Mouse (Mus musculus) skeletal muscle tissue, adult 2 months (tissue): Measurements from ENCODE around the gene Lrrc29.
"Not testable (repeated sequence)": the region's sequence is repeated elsewhere in the genome, so short reads cannot be mapped to it uniquely, and the experiment has no call there.

Source experiments
- DNase-seq: peaks from one replicate; pipeline ENCODE4 v3.0.0-alpha.2; 2012; ENCODE audit warnings: low read depth, low spot score

Lrrc29 gene

DNA sequence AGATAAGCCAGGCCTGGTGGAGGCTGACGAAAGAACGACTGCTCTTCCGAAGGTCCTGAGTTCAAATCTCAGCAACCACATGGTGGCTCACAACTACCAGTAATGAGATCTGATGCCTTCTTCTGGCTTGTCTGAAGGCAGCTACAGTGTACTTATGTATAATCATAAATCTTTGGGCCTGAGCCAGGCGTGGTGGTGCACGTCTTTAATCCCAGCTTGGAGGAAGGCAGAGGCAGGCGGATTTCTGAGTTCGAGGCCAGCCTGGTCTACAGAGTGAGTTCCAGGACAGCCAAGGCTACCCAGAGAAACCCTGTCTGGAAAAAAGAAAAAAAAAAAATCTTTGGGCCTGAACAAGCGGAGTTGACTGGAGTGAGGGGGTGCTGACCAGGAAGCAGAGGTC, 34.7 kb downstream of the Lrrc29 start:
- DNase-seq: not testable (repeated sequence)

DNA sequence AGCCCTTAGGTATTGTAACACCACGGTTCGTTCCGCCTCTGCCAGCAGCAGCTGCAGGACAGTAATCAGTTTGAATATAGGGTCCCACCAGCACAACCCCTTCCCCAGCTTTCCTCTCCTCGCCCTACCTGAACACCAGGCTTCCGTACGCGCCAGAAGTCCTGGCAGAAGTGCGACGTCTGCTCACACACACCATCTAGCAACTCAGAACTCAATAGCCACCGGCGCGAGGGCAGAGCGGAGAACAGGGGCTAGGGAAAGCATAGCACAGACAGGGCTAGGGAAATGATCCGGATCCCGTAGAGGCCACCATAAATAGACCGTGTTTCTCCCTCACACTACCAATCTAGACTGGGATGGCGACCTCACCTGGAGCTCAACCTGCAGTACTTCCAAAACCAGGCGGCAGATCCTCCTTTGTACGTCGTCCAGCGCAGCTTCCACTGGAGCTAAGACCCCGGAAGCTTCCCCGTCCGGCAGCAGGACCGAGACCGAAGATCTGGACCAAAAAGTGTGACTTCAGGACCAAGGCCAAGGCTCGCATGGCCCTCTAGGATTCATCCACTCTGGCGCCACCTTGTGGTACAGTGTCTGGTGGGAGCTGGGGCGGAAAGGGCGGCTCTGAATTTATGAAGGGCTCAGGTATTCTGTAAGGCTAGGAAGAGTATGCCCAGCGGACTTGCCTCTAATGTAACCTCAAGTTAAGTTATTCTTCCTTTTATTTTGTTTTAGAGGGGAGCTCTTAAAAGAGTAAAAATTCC, 35.3 kb downstream of the Lrrc29 start:
- peak; percentile 63 for DNase-seq

DNA sequence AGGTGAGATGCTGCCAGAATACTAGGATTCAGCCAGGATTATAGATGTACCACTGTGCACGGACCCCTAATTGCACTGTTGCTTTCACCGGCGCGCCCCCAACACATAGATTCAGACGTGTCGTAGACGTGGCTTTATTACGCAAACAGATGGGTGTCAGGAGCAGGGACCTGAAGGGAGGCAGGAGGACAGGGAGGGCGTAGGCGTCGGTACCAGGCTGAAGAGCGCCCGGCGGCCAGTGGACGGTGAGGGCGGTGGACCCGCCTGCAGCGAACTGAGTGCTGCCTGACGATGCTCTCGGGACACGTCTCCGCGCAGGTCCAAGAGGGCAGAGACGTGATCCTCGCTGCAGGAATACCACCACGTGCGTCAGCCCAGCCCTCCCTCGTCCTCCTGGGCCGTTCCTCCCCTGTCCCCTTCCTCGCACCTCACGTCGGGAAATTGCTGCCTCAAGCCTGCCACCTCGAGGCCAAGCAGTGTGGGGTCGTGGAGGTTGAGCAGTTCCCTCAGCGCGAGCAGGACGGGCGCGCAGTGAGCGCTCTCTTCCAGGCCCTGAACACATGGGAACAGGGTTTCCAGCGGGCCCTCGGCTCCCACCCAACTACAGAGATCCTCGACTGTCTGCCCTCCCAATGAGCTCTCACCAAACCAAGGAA, 36.1 kb downstream of the Lrrc29 start, which contains the start of gene 4931428F04Rik:
Gene 4931428F04Rik (minus strand): TSS at position 60 of the 656 bp plus-strand sequence.
- DNase-seq: no peak

DNA sequence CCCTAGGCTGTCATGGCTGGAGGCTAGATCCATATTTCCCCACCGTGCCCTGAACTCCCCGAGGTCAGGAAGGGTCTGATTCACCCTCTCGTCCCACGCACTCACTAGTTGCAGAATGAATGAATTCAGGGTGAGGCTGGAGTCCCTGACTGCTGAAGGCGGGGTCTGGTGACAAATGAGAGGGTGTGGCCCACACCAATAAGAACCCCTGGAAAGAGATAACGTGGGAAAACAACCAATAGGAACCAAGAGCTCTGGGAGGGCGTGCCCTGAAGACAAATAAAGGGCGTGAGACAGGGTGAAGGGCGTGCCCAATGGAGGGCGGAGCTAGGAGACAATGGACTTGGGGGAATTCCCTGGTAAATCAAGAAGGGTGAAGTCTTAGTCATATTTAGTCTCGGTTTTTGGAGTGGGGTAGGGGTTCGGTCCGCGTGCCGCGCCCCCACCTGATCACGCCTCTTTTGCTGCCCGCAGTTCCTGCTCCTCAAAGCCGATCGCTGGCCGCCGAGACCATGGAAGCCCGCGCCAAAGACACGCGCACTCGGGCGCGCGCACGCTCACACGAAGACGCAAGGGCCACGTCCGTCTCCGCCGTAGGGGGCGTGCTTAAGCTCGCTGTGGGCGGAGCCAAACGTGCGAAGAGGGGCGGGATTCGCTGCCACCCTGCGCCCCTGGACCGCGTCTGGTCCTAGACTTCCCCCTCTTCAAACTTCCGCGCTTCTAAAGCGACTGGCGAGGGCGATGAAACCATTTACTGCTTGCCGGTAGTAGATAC, 36.9 kb downstream of the Lrrc29 start:
- DNase-seq: peak; percentile 83

DNA sequence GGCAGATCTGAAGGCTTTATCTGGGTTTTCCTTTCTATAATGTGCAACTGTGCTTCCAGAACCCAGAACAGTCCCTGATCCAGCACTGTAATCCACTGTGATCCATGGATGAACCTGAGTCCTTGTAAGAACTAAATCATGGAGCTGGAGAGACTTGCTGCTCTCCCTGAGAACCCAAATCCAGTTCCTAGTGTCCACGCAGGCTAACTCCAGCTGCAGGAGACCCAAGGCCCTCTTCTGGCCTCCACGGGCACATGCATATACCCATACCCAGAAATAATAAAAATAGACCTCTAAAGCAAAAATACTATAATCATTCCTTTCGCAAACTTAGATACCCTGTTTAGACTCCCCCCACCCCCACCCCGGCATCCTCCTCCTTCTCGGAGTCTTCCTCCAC, 37.8 kb downstream of the Lrrc29 start:
- DNase-seq: no peak

GRCm38 (mm10) chr8:105286907-105287306, 39.2 kb downstream of the Lrrc29 start:
- DNase-seq: no peak

DNA sequence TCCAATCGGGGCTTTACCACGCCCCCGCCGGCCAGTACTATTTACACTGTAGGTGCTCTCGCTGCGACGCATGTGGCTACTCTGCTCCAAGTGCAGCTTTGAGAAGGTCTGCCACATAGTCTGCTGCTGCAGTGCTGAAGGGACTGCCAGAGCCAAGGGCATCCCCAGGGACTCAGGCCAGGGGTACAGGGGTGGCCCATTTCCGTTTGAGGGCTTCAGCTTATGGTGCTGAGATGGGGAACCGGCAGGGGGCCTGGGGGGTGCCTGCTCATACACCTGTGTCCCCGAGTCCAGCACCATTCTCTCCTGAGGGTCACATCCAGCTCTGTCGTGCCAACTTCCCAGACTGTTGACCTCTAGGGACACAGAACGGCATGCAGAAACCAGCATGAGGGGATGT, 40.6 kb downstream of the Lrrc29 start:
- no peak for DNase-seq

DNA sequence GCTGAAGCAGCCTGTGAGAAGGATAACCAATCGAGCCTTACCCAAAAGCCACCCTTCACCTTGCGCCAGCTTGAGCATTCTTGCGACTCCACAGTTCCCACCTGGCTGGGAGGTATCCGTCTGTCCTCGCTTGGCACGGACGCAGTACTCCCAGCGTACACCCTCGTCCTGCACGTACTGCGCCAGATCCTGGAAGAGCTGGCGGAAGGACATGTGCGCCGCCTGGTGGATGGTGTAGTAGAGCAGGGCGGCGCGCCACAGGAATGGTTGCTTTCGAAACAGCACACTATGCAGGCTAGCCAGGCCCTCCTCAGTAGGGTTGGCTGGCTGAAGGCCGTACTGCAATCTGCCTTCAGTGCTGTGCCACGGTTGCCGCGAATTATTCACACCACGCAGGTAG, 43.0 kb downstream of the Lrrc29 start:
- DNase-seq: no peak

GRCm38 (mm10) chr8:105282239-105282638, 43.8 kb downstream of the Lrrc29 start:
- no peak for DNase-seq

- DNase-seq: no peak
Observed at GRCm38 (mm10) chr8:105281821-105282220, 44.3 kb downstream of the Lrrc29 start.

DNA sequence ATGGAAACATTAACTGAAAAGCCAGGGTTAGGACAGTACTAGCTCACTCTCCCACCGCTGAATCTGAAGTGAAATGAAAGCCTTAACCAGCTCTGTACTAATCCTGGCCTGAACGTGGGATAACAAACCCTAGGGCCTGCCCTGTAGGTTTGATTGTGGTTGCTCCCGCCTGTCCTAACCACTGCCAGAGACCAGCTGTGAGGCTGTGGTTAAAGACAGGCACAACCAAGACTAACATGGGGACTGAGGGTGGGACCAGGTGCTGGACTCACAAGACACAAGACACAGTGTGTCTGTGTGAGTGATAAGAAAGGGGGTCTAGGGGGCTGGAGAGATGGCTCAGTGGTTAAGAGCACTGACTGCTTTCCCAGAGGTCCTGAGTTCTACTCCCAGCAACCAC, 45.5 kb downstream of the Lrrc29 start:
- no peak for DNase-seq

- DNase-seq: peak; percentile 89
Observed at GRCm38 (mm10) chr8:105278911-105279334, 47.2 kb downstream of the Lrrc29 start.

- DNase-seq: peak; percentile 62
Observed at GRCm38 (mm10) chr8:105276292-105277120, 49.6 kb downstream of the Lrrc29 start.

GRCm38 (mm10) chr8:105275840-105276239, 50.2 kb downstream of the Lrrc29 start, which contains the start of gene Nol3:
Gene Nol3, plus strand, starts transcription at chr8:105276140.
- no peak for DNase-seq

DNA sequence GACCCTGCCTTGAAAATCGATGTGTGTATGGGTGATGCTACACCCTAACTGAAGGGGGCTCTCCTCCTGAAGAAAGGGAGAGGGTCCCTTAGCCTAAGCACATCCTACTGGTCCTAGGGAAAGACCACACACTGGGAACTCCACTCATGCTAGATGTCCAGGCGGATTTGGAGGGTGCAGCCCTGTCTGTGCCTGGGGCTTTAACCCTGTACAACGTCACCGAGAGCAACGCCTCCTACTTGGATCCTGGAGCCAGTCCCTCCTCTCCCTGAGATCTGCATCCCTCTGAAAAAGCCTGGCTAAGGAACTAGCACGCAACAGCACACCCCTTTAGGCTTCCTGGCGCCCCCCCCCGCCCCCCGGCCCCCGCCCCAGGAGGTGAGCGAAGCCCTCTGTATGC, 50.7 kb downstream of the Lrrc29 start:
- DNase-seq: no peak

DNA sequence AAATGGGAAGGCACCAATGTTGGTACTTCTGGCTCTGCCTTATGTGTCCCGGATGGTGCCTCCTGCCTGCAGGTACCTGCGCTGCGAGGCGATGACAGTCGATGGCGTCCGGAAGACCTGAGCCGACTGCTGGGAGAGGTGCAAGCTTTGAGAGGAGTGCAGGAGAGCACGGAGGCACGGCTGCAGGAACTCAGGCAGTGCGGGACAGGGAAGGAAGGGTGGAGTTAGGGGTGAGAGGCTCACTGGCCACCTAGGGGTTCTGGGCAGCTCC, 55.2 kb downstream of the Lrrc29 start:
- no peak for DNase-seq

- no peak for DNase-seq
Observed at GRCm38 (mm10) chr8:105270101-105270915, 55.8 kb downstream of the Lrrc29 start.

DNA sequence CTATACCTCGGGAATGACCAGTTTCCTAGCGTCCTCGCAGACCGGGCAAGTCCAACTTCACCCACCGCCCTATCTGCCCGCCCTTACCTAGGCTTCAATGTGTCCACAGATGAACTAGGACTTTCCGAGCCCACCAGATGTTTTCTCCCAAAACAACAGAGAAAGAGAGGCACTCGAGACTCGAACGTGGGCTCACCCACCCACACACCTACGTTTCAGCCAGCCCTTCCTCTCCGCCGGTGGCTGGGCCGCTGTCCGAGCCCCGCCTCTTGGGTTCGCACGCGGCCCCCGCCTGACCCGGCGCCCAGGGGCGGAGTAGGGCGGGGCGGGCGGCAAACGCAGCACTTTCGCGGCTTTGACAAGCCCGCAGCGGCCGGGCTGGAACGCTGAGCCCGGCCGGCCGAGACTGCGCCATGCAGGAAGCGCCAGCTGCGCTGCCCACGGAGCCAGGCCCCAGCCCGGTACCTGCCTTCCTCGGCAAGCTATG, 56.6 kb downstream of the Lrrc29 start, which contains the start of gene Hsf4:
Gene Hsf4 (plus strand): TSS at position 341 of the 487 bp plus-strand sequence.
- DNase-seq: peak; percentile 55

- no peak for DNase-seq
Observed at GRCm38 (mm10) chr8:105269075-105269458, 57.0 kb downstream of the Lrrc29 start.

DNA sequence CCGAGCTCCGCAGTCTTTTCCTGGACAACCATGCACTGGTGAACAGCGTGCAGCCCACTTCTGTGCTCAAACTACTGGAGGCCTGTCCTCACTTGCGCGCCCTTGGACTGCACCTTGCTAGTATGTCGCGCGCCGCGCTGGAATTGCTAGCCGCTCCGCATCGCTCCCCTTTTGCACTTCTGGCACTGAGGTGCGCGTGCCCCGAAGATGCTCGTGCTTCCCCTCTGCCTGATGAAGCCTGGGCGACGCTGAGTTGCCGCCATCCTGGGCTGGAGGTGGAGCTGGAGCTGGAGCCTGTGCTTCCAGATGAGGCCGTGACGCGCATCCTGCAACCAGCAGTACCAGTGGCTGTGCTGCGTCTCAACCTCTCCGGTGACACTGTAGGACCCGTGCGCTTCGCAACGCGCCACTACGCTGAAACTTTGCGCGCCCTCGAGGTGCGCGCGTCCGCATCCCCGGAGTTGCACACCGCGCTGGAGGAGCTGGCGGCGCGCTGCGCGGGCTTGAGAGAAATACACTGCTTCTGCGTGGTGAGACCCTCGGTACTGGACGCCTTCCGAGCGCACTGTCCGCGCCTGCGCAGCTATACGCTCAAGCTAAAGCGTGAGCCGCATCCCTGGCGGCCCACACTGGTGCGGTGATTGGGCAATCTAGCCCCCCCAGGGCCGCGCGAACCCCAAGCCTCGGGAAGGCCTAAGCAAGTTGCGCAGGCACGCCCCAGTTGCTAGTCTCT, 57.6 kb downstream of the Lrrc29 start:
- DNase-seq: no peak
